ENCODE assay signal across 8 mouse cellular contexts in the genomic region with DNA sequence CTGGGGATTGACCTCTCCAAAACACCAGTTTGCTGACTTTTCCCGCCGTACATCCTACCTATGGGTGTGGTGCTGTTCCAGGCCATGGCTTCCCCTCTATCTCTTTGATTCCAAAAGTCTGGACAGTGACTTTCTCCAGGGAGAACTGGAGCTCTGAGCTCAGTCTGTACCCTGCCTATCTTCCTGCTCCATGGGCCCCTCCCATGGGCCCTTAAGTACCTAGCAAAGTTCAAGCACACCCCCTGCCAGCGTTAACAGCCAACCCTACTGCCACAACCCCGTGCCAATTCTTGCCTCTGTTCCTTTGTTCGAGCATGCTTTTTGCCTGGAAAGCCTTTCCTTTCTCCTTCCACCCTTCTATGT. TPM values are rescaled to one million over a fixed set of nuclear protein-coding genes. Genes with fewer than 3 reads are reported as not detected.
DNase-seq lines count a peak whose midpoint lies in the region; ATAC-seq and TF ChIP-seq lines count a peak whose summit lies in the region.

No protein-coding gene starts in this region.

- H3K36me3 ChIP-seq in lung, embryonic 14.5 days (ENCODE audit: insufficient read depth) = peaks cover 27% of the 10 kb centered on the region
- peaks cover 31% of the 10 kb centered on the region for H3K36me3 ChIP-seq in limb, embryonic 12.5 days

- peak overlapping the region; percentile 71 for H3K4me2 ChIP-seq in lung, embryonic 14.5 days
- H3K4me2 ChIP-seq in limb, embryonic 12.5 days = peak overlapping the region; percentile 71

- WGBS in lung, embryonic 14.5 days = 21% methylated on average over 5 of the region's 5 CpGs
- WGBS in limb, embryonic 12.5 days = 35% methylated on average over 5 of the region's 5 CpGs

- intact Hi-C loops in left cerebral cortex, postnatal 4 days (cut with DNase I) = no loop called here

- H3K9ac ChIP-seq in lung, embryonic 14.5 days = peak overlapping the region; percentile 80
- peak overlapping the region; percentile 74 for H3K9ac ChIP-seq in limb, embryonic 12.5 days (replicated peaks)

- no peak for TF ChIP-seq POLR2A in embryonic fibroblast, embryonic 13.5 days (IDR thresholded peaks at IDR 0.05; ENCODE audit: low read depth, low read length)

- H3K4me3 ChIP-seq in lung, embryonic 14.5 days (ENCODE audit: low read depth, low read length) = peak overlapping the region; percentile 86
- peak overlapping the region; percentile 75 for H3K4me3 ChIP-seq in embryonic fibroblast, embryonic 13.5 days (ENCODE audit: insufficient read depth, low read length)
- H3K4me3 ChIP-seq in limb, embryonic 12.5 days (replicated peaks) = peak overlapping the region; percentile 63

- DNase-seq in lung, embryonic 14.5 days = no peak
- DNase-seq in lung, postnatal 14 days = no peak
- no peak for DNase-seq in thymus, postnatal 36 days
- DNase-seq in cerebellum, postnatal 4 days (ENCODE audit: low spot score in 2 of 2) = no peak
- DNase-seq in left cerebral cortex, postnatal 4 days = no peak

- H3K27me3 ChIP-seq in lung, embryonic 14.5 days (ENCODE audit: insufficient read depth, low read length) = no peaks in the 10 kb centered on the region
- H3K27me3 ChIP-seq in limb, embryonic 12.5 days = no peaks in the 10 kb centered on the region

- TF ChIP-seq CTCF in lung, embryonic 14.5 days (IDR thresholded peaks at IDR 0.05; ENCODE audit: low read depth) = no peak
- TF ChIP-seq CTCF in embryonic fibroblast, embryonic 13.5 days (IDR thresholded peaks at IDR 0.05; ENCODE audit: borderline replicate concordance, insufficient read depth, low read length) = no peak

- ATAC-seq in lung, embryonic 14.5 days (ENCODE audit: insufficient read depth) = no peak; the same call in 1 of the 2 replicates
- no peak for ATAC-seq in limb, embryonic 12.5 days (ENCODE audit: insufficient number of reproducible peaks, insufficient read depth, low FRiP score, low TSS enrichment, low read depth)
- ATAC-seq in neutrophil, adult 5-6 weeks (ENCODE audit: extremely low read depth, insufficient number of reproducible peaks, low FRiP score, poor library complexity, severe bottlenecking) = 0 out of 2 replicates have a peak, but pooled peaks have one; percentile 3

- H3K4me1 ChIP-seq in lung, embryonic 14.5 days (ENCODE audit: insufficient read depth) = peaks cover 10% of the 10 kb centered on the region; the same call in 1 of the 2 replicates
- H3K4me1 ChIP-seq in embryonic fibroblast, embryonic 13.5 days (ENCODE audit: control insufficient read depth, insufficient read depth, low read length) = peaks cover 5% of the 10 kb centered on the region; the same call in 1 of the 2 replicates
- peaks cover 31% of the 10 kb centered on the region for H3K4me1 ChIP-seq in limb, embryonic 12.5 days (replicated peaks)

- H3K9me3 ChIP-seq in lung, embryonic 14.5 days (ENCODE audit: low read depth, low read length) = no peaks in the 10 kb centered on the region
- H3K9me3 ChIP-seq in limb, embryonic 12.5 days = no peaks in the 10 kb centered on the region

- H3K27ac ChIP-seq in lung, embryonic 14.5 days (ENCODE audit: low read depth) = peak overlapping the region; percentile 83
- H3K27ac ChIP-seq in embryonic fibroblast, embryonic 13.5 days (ENCODE audit: insufficient read depth, low read length) = peak overlapping the region; percentile 3; the same call in 1 of the 2 replicates
- H3K27ac ChIP-seq in limb, embryonic 12.5 days = peak overlapping the region; percentile 62

RNA-seq across cellular contexts. Expression of a gene that starts 0.3 kb away (rescaled TPM):
- polyA plus RNA-seq in lung, embryonic 14.5 days (2014; fragmentation: Nextera tagmentation; extraction: Ambion mirVana) = 44.2 and 46.6 TPM in 2 replicates
- 16.9 and 26.0 TPM in 2 replicates for polyA plus RNA-seq in embryonic fibroblast, embryonic 13.5 days (2011; ENCODE audit: insufficient read length, low read depth, missing spikeins)
- 54.1 and 58.8 TPM in 2 replicates for polyA plus RNA-seq in limb, embryonic 12.5 days (2016; fragmentation: Nextera tagmentation; extraction: Ambion mirVana)
- total RNA-seq in neutrophil, adult 5-6 weeks (2017) = 11.0 and 14.4 TPM in 2 replicates
- 1 to 10 TPM; 7.4 to 8.4 TPM for total RNA-seq in left cerebral cortex, postnatal 4 days (2021)

RNA-seq across cellular contexts. Expression of a gene that starts 15.4 kb away (rescaled TPM):
- polyA plus RNA-seq in lung, embryonic 14.5 days (2014; fragmentation: Nextera tagmentation; extraction: Ambion mirVana) = 43.7 TPM in 2 replicates
- polyA plus RNA-seq in embryonic fibroblast, embryonic 13.5 days (2011; ENCODE audit: insufficient read length, low read depth, missing spikeins) = 51.3 and 63.6 TPM in 2 replicates
- polyA plus RNA-seq in limb, embryonic 12.5 days (2016; fragmentation: Nextera tagmentation; extraction: Ambion mirVana) = 42.0 TPM in 2 replicates
- 34.4 and 43.1 TPM in 2 replicates for total RNA-seq in neutrophil, adult 5-6 weeks (2017)
- total RNA-seq in left cerebral cortex, postnatal 4 days (2021) = 100 to 1,000 TPM; 267 to 276 TPM

Comparison
In these comparisons a context has a peak if more than half of its experiments do, and no peak if none do; other contexts are left out.
1. H3K27ac ChIP-seq: peak in every context shown above with its lines; median percentile 83 in lung, embryonic 14.5 days; 62 in limb, embryonic 12.5 days; 3 in embryonic fibroblast, embryonic 13.5 days.